Mouse (Mus musculus): Measurements from ENCODE around the gene Aven. TPM values are rescaled to one million over a fixed set of nuclear protein-coding genes. Genes with fewer than 3 reads are reported as not detected.
"Not testable (repeated sequence)": the region's sequence is repeated elsewhere in the genome, so short reads cannot be mapped to it uniquely, and the experiment has no call there.

Aven gene
- 3.1 and 4.4 TPM in 2 replicates for polyA plus RNA-seq (2015; fragmentation: Nextera tagmentation; extraction: Ambion mirVana)

GRCm38 (mm10) chr2:112492856-112493538 is at the start of gene Aven:
TSS of gene Aven (plus strand) at chr2:112492964.
- H3K4me2 ChIP-seq: peak within 1 kb of the TSS; percentile 73
- peak; percentile 97 for ATAC-seq (ENCODE audit: low FRiP score)
- no peaks in the 10 kb centered on the region for H3K9me3 ChIP-seq
- no peaks in the 10 kb centered on the region for H3K27me3 ChIP-seq
- peaks cover 12% of the 10 kb centered on the region for H3K4me1 ChIP-seq (replicated peaks)
- peak within 1 kb of the TSS; percentile 76 for H3K4me3 ChIP-seq
- peak within 1 kb of the TSS; percentile 94 for H3K9ac ChIP-seq
- no peaks in the 10 kb centered on the region for H3K36me3 ChIP-seq
- WGBS: under 1% methylated on average over 55 of the region's 87 CpGs
- peak within 1 kb of the TSS; percentile 98 for H3K27ac ChIP-seq

DNA sequence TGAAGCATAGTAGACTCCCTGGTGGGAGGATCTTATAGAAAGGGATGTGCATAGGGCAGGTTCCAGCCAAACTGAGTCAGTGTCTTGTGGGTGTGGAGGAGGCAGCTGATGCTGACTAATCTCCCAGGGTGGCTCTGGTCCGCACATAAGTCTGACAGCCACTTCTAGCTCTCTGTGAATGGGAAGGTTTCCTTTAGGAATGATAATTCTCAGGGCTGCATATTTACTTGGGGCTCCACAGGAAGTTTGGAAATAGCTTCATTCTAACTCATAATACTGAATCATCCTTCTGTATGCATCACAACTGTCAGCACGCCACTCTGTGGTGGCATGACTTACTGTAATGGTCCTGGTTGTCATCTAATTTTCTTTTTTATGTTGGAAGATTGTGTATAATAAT is 49.3 kb upstream of the Aven start:
- 0 out of 2 replicates have a peak, but pooled peaks cover 3% of the 10 kb centered on the region for H3K27me3 ChIP-seq
- H3K4me2 ChIP-seq: no peak overlapping the region
- H3K36me3 ChIP-seq: no peaks in the 10 kb centered on the region
- H3K9ac ChIP-seq: no peak overlapping the region
- H3K9me3 ChIP-seq: no peaks in the 10 kb centered on the region
- H3K4me1 ChIP-seq (replicated peaks): no peaks in the 10 kb centered on the region
- ATAC-seq (ENCODE audit: low FRiP score): no peak
- H3K27ac ChIP-seq: no peak overlapping the region
- 71% methylated on average over 2 of the region's 2 CpGs for WGBS
- no peak overlapping the region for H3K4me3 ChIP-seq

GRCm38 (mm10) chr2:112445511-112445910 is 47.3 kb upstream of the Aven start:
- Histone ChIP-seq H3K9ac (no peak overlapping the region), H3K9me3 (no peaks in the 10 kb centered on the region), H3K27me3 (0 out of 2 replicates have a peak, but pooled peaks cover 3% of the 10 kb centered on the region), H3K27ac (no peak overlapping the region), H3K36me3 (no peaks in the 10 kb centered on the region), H3K4me2 (no peak overlapping the region), H3K4me3 (no peak overlapping the region), H3K4me1 (replicated peaks) (no peaks in the 10 kb centered on the region)
- no peak for ATAC-seq (ENCODE audit: low FRiP score)

DNA sequence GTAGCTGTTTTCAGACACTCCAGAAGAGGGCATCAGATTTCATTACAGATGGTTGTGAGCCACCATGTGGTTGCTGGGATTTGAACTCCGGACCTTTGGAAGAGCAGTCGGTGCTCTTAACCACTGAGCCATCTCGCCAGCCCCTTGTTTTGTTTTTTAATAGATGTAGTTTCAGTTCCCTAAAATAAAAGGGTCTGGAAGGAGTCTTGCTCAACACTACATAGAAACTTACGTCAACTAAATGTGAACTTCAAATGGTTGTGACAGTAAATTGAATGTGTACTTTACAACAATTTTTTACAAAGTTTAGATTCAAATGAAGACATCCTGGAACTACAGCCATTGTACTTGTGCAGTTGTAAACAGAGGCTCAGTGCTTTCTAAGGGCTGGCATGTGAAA is 44.7 kb upstream of the Aven start:
- H3K36me3 ChIP-seq; H3K4me1 ChIP-seq (replicated peaks); ATAC-seq (ENCODE audit: low FRiP score); H3K27me3 ChIP-seq; H3K4me2 ChIP-seq; H3K4me3 ChIP-seq; H3K9ac ChIP-seq; H3K9me3 ChIP-seq; H3K27ac ChIP-seq: not testable (repeated sequence)
- WGBS: 76% methylated on average over 4 of the region's 4 CpGs

DNA sequence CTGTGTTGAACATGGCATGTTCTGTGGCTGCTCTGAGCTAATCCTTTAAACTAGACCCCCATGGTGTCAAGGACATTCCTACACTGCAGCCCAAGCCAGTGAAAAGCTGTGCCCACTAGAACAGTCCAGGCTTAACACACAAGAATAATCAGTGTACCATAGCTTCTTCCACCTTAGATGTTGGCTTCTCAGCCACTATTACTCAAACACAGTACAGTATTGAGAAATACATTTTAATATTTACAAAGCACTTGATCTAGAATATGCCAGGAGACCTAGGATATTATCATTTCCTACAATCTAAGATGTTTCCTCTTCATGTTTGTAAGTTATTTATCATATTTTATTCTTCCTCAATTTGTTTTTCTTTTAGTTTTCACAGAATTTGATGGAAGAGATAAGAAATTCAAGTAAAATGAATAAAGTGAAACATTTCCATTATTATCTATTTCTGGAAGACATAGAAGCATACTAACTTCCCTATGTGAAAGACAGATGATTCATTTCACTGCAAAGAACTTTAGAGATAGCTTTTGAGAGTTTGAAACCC is 44.2 kb upstream of the Aven start:
- no peak for ATAC-seq (ENCODE audit: low FRiP score)
- Histone ChIP-seq H3K9me3 (no peaks in the 10 kb centered on the region), H3K4me2 (no peak overlapping the region)

GRCm38 (mm10) chr2:112449597-112450296 is 43.0 kb upstream of the Aven start:
- WGBS: 36% methylated on average over 4 of the region's 4 CpGs
- Histone ChIP-seq H3K27ac (no peak overlapping the region), H3K4me1 (replicated peaks) (peaks cover 2% of the 10 kb centered on the region; the same call in 1 of the 2 replicates)

More for the DNA sequence above, 44.2 kb upstream of the Aven start:
- H3K4me3 ChIP-seq: no peak overlapping the region
- no peak overlapping the region for H3K27ac ChIP-seq
- H3K9ac ChIP-seq: no peak overlapping the region
- no peaks in the 10 kb centered on the region for H3K4me1 ChIP-seq (replicated peaks)
- H3K36me3 ChIP-seq: no peaks in the 10 kb centered on the region
- H3K27me3 ChIP-seq: 0 out of 2 replicates have a peak, but pooled peaks cover 3% of the 10 kb centered on the region

DNA sequence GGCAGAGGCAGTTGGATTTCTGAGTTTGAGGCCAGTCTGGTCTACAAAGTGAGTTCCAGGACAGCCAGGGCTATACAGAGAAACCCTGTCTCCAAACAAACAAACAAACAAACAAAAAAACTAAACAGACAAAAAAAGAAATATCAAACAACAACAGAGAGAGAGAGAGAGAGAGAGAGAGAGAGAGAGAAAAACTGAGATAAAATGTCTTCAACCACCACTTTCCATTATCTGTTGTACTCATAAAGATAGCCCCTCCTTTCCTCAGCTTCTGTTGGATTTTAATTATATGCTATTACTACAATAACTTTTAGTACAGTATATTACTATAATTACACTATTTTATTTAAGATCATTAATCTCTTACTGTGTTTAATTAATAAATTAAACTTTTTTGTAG is 40.3 kb upstream of the Aven start:
- H3K4me2 ChIP-seq; ATAC-seq (ENCODE audit: low FRiP score); H3K27me3 ChIP-seq; H3K27ac ChIP-seq; H3K4me3 ChIP-seq; H3K9me3 ChIP-seq; H3K36me3 ChIP-seq; H3K9ac ChIP-seq: not testable (repeated sequence)
- peaks cover 18% of the 10 kb centered on the region for H3K4me1 ChIP-seq (replicated peaks)

More at GRCm38 (mm10) chr2:112449597-112450296, 43.0 kb upstream of the Aven start:
- Histone ChIP-seq H3K9me3 (no peaks in the 10 kb centered on the region), H3K27me3 (0 out of 2 replicates have a peak, but pooled peaks cover 3% of the 10 kb centered on the region), H3K36me3 (no peaks in the 10 kb centered on the region), H3K9ac (no peak overlapping the region), H3K4me2 (no peak overlapping the region), H3K4me3 (no peak overlapping the region)
- no peak for ATAC-seq (ENCODE audit: low FRiP score)

- Histone ChIP-seq H3K9ac (peak overlapping the region; percentile 92), H3K4me1 (replicated peaks) (peaks cover 19% of the 10 kb centered on the region), H3K4me2 (peak overlapping the region; percentile 79), H3K9me3 (no peaks in the 10 kb centered on the region), H3K36me3 (no peaks in the 10 kb centered on the region), H3K27me3 (no peaks in the 10 kb centered on the region), H3K27ac (peak overlapping the region; percentile 88), H3K4me3 (peak overlapping the region; percentile 93)
- ATAC-seq (ENCODE audit: low FRiP score): peak; percentile 80
- 30% methylated on average over 17 of the region's 17 CpGs for WGBS
Observed at GRCm38 (mm10) chr2:112454125-112454861, 38.5 kb upstream of the Aven start.

DNA sequence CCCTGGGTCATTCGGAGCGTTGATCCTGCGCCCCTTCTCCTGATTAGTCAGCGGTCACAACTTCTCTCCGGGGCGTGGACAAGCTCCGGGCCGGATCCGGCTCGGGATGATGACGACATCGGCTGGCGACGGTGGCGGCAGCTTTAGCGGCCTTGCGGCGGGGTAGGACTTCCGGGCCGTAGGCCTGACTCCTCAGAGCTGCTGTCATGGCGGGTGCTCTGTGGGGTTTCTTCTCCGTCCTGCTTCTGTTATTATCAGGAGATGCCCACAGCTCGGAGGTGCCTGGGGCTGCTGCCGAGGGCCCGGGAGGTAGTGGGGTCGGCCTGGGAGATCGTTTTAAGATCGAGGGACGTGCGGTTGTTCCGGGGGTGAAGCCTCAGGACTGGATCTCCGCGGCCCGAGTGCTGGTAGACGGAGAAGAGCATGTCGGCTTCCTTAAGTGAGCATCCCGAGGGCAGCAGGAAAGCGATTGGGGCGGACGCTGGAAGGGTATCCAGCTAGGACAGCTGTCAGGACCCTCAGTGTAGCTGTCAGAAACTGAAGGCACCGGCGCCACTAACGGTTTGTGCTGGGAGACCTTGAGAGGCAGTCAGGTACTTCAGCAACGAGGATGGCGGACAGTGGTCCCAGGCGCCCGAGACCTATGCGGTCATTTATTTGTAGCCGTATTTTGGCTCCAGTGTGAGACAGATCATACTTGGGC is 37.8 kb upstream of the Aven start, which contains the start of gene Emc7:
TSS of gene Emc7 (plus strand) at position 136 of the 703 bp plus-strand sequence.
- Histone ChIP-seq H3K36me3 (peaks cover 2% of the 10 kb centered on the region; the same call in 1 of the 2 replicates), H3K9ac (peak within 1 kb of the TSS; percentile 92), H3K27me3 (no peaks in the 10 kb centered on the region), H3K27ac (peak within 1 kb of the TSS; percentile 88), H3K4me2 (peak within 1 kb of the TSS; percentile 79), H3K9me3 (no peaks in the 10 kb centered on the region), H3K4me1 (replicated peaks) (peaks cover 19% of the 10 kb centered on the region), H3K4me3 (peak within 1 kb of the TSS; percentile 93)
- peak; percentile 97 for ATAC-seq (ENCODE audit: low FRiP score)
- WGBS: under 1% methylated on average over 49 of the region's 49 CpGs

- Histone ChIP-seq H3K4me2 (no peak overlapping the region), H3K36me3 (peaks cover 30% of the 10 kb centered on the region), H3K27ac (no peak overlapping the region), H3K4me3 (no peak overlapping the region), H3K9me3 (no peaks in the 10 kb centered on the region), H3K4me1 (replicated peaks) (peaks cover 15% of the 10 kb centered on the region), H3K27me3 (no peaks in the 10 kb centered on the region), H3K9ac (no peak overlapping the region)
- ATAC-seq (ENCODE audit: low FRiP score): no peak
- 91% methylated on average over 3 of the region's 3 CpGs for WGBS
Observed at GRCm38 (mm10) chr2:112460557-112460956, 32.2 kb upstream of the Aven start.

- Histone ChIP-seq H3K27me3 (no peaks in the 10 kb centered on the region), H3K27ac (no peak overlapping the region), H3K36me3 (peaks cover 57% of the 10 kb centered on the region), H3K4me3 (no peak overlapping the region), H3K9me3 (no peaks in the 10 kb centered on the region), H3K9ac (no peak overlapping the region), H3K4me2 (no peak overlapping the region), H3K4me1 (replicated peaks) (no peaks in the 10 kb centered on the region)
- no peak for ATAC-seq (ENCODE audit: low FRiP score)
Observed at GRCm38 (mm10) chr2:112469542-112469941, 23.2 kb upstream of the Aven start.

All from hindbrain, embryonic 13.5 days (tissue).